1 mouse cellular context compared by ENCODE assay signal in the genomic region with DNA sequence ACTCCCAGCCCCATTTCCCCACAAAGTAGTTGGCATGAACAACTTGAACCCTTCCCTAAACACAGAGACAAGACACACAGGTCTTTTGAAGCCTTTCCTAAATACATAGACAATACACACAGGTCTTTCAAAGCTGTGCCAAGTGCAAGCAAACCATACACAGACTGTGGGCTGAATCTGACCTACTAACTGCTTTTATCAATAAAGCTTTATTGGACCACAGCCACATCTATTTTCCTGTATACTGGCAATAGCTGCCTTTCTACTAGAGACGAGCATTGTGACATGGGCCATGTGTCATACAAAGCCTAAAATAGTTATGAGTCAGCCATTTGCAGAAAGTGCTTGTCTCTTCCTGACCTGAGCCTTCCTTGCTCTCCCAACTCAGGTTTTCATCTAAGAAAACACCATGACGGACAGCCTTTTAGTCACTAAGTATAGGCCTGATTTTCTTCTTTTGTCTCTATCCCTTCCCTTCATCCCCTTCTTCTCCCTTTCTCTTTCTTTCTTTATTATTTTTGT.
TF ChIP-seq lines count a peak whose summit lies in the region.

No protein-coding gene starts in this region.

TF ChIP-seq in CH12.LX, 34 proteins besides CTCF, POLR2A, EP300 and RAD21:
- no peak for TF ChIP-seq JUN (IDR thresholded peaks at IDR 0.05; ENCODE audit: insufficient read depth, low read depth, low read length)
- peak; percentile 60; the same call in 1 of the 2 replicates for TF ChIP-seq MEF2A (IDR thresholded peaks at IDR 0.05; ENCODE audit: borderline replicate concordance, low read depth, low read length)
- TF ChIP-seq JUND (conservative IDR thresholded peaks at IDR 0.05; ENCODE audit: low read depth, low read length): no peak
